Mouse (Mus musculus): Measurements from ENCODE around the gene Atp1a2.

- TF ChIP-seq CTCF (IDR thresholded peaks at IDR 0.05; ENCODE audit: extremely low read depth, insufficient read depth, low read length) (no peak), POLR2A (IDR thresholded peaks at IDR 0.05; ENCODE audit: extremely low read depth, insufficient read depth, low read length) (no peak)
Measured at GRCm38 (mm10) chr1:172243547-172244205, 54.2 kb downstream of the Atp1a2 start.
